2 mouse cellular contexts compared by ENCODE assay signal in the genomic region with DNA sequence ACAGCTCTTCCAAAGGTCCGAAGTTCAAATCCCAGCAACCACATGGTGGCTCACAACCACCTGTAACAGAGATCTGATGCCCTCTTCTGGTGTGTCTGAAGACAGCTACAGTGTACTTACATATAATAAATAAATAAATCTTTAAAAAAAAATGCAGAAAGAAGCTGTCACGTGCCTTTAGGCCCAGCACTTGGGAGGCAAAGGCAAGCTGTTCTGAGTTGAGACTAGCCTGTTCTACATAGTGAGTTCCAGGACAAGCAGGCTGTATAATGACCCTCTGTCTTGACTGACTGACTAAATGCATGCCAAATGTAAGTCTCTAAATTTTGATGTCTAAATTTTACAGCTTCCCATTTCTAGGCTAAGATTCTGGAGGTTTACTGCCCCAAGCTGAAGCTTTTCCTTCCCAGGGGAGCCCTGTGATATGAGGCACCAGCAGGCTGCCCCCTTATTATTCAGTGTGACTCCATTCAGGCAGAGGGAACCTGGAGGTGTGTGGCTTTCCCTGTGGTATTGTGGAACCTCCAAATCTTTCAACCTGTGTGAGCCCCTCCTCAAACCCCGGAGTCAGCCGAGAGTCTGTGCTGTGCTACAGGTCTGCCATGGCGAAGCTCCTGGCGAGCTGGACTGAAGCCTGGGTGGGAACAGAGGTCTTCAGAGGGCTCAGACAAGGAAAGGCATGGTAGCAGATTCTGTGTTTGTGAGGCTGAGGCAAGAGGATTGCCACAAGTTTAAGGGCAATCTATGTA.
TF ChIP-seq lines count a peak whose summit lies in the region.

No protein-coding gene starts in this region.

TF ChIP-seq in ES-E14, 5 proteins besides CTCF, POLR2A, EP300 and RAD21:
- TF ChIP-seq MAFK (IDR thresholded peaks at IDR 0.05; ENCODE audit: insufficient read depth, low read depth, low read length) (no peak), ZNF384 (IDR thresholded peaks at IDR 0.05; ENCODE audit: low read depth, low read length) (no peak), ZC3H11A (IDR thresholded peaks at IDR 0.05; ENCODE audit: borderline replicate concordance, low read depth, low read length) (no peak)
TF ChIP-seq in ES-E14: peak in this region for 0.

TF ChIP-seq in MEL, 35 proteins besides CTCF, POLR2A, EP300 and RAD21:
- no peak for TF ChIP-seq ZNF384 (IDR thresholded peaks at IDR 0.05; ENCODE audit: low read depth, low read length)
- TF ChIP-seq MAZ (IDR thresholded peaks at IDR 0.05; ENCODE audit: low read depth, low read length), result no peak
- no peak for TF ChIP-seq RCOR1 (IDR thresholded peaks at IDR 0.05; ENCODE audit: low read depth, low read length)
